Mouse (Mus musculus) limb, embryonic 14.5 days (tissue): ENCODE measurements at regions not wholly inside any gene's neighbourhood (a gene's known extent, or its start where the extent isn't known, plus 50 kb on each side); places are given as distances from the start of the nearest gene placed in this dataset.

Experiments used
- ATAC-seq: fragments of 200-750 bp; cut with Nextera tagmentation; 2 replicates; pipeline ENCODE4 v1.8.0; 2017; ENCODE audit warnings: low read depth, moderate number of reproducible peaks, moderate TSS enrichment; ENCODE audit not compliant: low FRiP score
- DNase-seq: peaks from one replicate; pipeline ENCODE4 v3.0.0-alpha.2; 2015; ENCODE audit warnings: low spot score
- H3K27ac ChIP-seq: fragments of 300-500 bp; sonication (generic); replicated peaks from 2 replicates; pipeline ENCODE4 v1.5.1; 2014; ENCODE audit warnings: low read depth, mild to moderate bottlenecking, low read length, moderate library complexity, mixed read lengths
- H3K27me3 ChIP-seq: fragments of 300-500 bp; sonication (generic); 2 replicates; pipeline ENCODE4 v1.6.1; 2014; ENCODE audit warnings: low read length, mixed read lengths; ENCODE audit not compliant: control insufficient read depth, insufficient read depth
- H3K36me3 ChIP-seq: fragments of 300-500 bp; sonication (generic); 2 replicates; pipeline ENCODE4 v1.6.1; 2014; ENCODE audit warnings: mild to moderate bottlenecking, low read length, moderate library complexity, mixed read lengths; ENCODE audit not compliant: control insufficient read depth, insufficient read depth
- H3K4me1 ChIP-seq: fragments of 300-500 bp; sonication (generic); 2 replicates; pipeline ENCODE4 v1.6.1; 2014; ENCODE audit warnings: antibody characterized with exemption, low read length, mixed read lengths; ENCODE audit not compliant: control insufficient read depth, insufficient read depth
- H3K4me2 ChIP-seq: fragments of 300-500 bp; sonication (generic); replicated peaks from 2 replicates; pipeline ENCODE4 v1.6.1; 2014; ENCODE audit warnings: low read depth, mild to moderate bottlenecking, low read length, moderate library complexity; ENCODE audit not compliant: severe bottlenecking
- H3K4me3 ChIP-seq: fragments of 300-500 bp; sonication (generic); replicated peaks from 2 replicates; pipeline ENCODE4 v1.5.1; 2014; ENCODE audit warnings: low read length
- H3K9ac ChIP-seq: fragments of 300-500 bp; sonication (generic); 2 replicates; pipeline ENCODE4 v1.6.1; 2014; ENCODE audit warnings: mild to moderate bottlenecking, low read depth, low read length, moderate library complexity; ENCODE audit not compliant: severe bottlenecking
- H3K9me3 ChIP-seq: fragments of 300-500 bp; sonication (generic); 2 replicates; pipeline ENCODE4 v1.6.1; 2016; ENCODE audit warnings: low read length; ENCODE audit not compliant: control insufficient read depth
- POLR2A ChIP-seq: fragments of 200-500 bp; IDR thresholded peaks from 2 replicates; pipeline ENCODE4 v1.8.0; 2012; ENCODE audit warnings: inconsistent platforms, mild to moderate bottlenecking, moderate library complexity, borderline replicate concordance; ENCODE audit not compliant: insufficient read depth, insufficient read length; ENCODE audit errors: extremely low read depth
- WGBS: fragments of 180-500 bp; shearing (Covaris S2); extraction: QIAGEN DNeasy Blood & Tissue Kit; methylation state at CpG from one replicate; pipeline ENCODE4 v1.1.7; 2014; 5-methylcytosine and 5-hydroxymethylcytosine counted together

GRCm38 (mm10) chr16:76527106-76527949 lies 153.7 kb upstream of the Nrip1 start:
- Histone ChIP-seq H3K27ac (no peak overlapping the region), H3K27me3 (no peaks in the 10 kb centered on the region), H3K36me3 (no peaks in the 10 kb centered on the region), H3K4me3 (no peak overlapping the region), H3K4me2 (no peak overlapping the region), H3K4me1 (no peaks in the 10 kb centered on the region), H3K9ac (no peak overlapping the region), H3K9me3 (no peaks in the 10 kb centered on the region)
- no peak for TF ChIP-seq POLR2A
- DNase-seq, result no peak
- WGBS, result 90% methylated on average over 6 of the region's 6 CpGs
- no peak for ATAC-seq

GRCm38 (mm10) chr16:76525563-76525962 lies 151.9 kb upstream of the Nrip1 start:
- no peak for TF ChIP-seq POLR2A
- Histone ChIP-seq H3K4me2 (no peak overlapping the region), H3K36me3 (no peaks in the 10 kb centered on the region), H3K27ac (no peak overlapping the region), H3K4me1 (no peaks in the 10 kb centered on the region), H3K9ac (no peak overlapping the region), H3K9me3 (no peaks in the 10 kb centered on the region), H3K4me3 (no peak overlapping the region), H3K27me3 (no peaks in the 10 kb centered on the region)
- DNase-seq (no peak), ATAC-seq (no peak)
- WGBS, result 74% methylated on average over 5 of the region's 5 CpGs

GRCm38 (mm10) chr16:76524921-76525320 lies 151.3 kb upstream of the Nrip1 start:
- no peak for TF ChIP-seq POLR2A
- ATAC-seq, result no peak

GRCm38 (mm10) chr16:76521142-76521541 lies 147.5 kb upstream of the Nrip1 start:
- Histone ChIP-seq H3K36me3 (no peaks in the 10 kb centered on the region), H3K9ac (no peak overlapping the region), H3K4me2 (no peak overlapping the region), H3K4me3 (no peak overlapping the region), H3K27me3 (no peaks in the 10 kb centered on the region), H3K27ac (no peak overlapping the region), H3K4me1 (no peaks in the 10 kb centered on the region), H3K9me3 (no peaks in the 10 kb centered on the region)
- TF ChIP-seq POLR2A, result no peak
- WGBS, result 96% methylated on average over 6 of the region's 6 CpGs
- no peak for ATAC-seq
- DNase-seq, result no peak

More at GRCm38 (mm10) chr16:76524921-76525320, 151.3 kb upstream of the Nrip1 start:
- Histone ChIP-seq H3K27me3 (no peaks in the 10 kb centered on the region), H3K9me3 (no peaks in the 10 kb centered on the region), H3K27ac (no peak overlapping the region), H3K9ac (no peak overlapping the region), H3K4me2 (no peak overlapping the region), H3K4me3 (no peak overlapping the region), H3K36me3 (no peaks in the 10 kb centered on the region), H3K4me1 (no peaks in the 10 kb centered on the region)
- 24% methylated on average over 4 of the region's 4 CpGs for WGBS
- no peak for DNase-seq

- 77% methylated on average over 3 of the region's 3 CpGs for WGBS
- Histone ChIP-seq H3K9ac (no peak overlapping the region), H3K9me3 (no peaks in the 10 kb centered on the region), H3K4me2 (no peak overlapping the region), H3K27me3 (no peaks in the 10 kb centered on the region), H3K4me1 (no peaks in the 10 kb centered on the region), H3K27ac (no peak overlapping the region), H3K36me3 (no peaks in the 10 kb centered on the region), H3K4me3 (no peak overlapping the region)
- TF ChIP-seq POLR2A, result no peak
- no peak for DNase-seq
- no peak for ATAC-seq
These were observed 147.0 kb upstream of the Nrip1 start for GRCm38 (mm10) chr16:76520643-76520993.
